Mouse (Mus musculus) gastrocnemius, adult 2 months (tissue): Measurements from ENCODE around the gene Olfr378. TPM values are rescaled to one million over a fixed set of nuclear protein-coding genes. Genes with fewer than 3 reads are reported as not detected.

Experiments used
- DNase-seq: peaks from one replicate; pipeline ENCODE4 v3.0.0; 2022
- H3K27ac ChIP-seq: fragments of 200-600 bp; 2 replicates; pipeline ENCODE4 v1.8.1; 2022; ENCODE audit warnings: mild to moderate bottlenecking
- H3K4me3 ChIP-seq: fragments of 200-600 bp; 2 replicates; pipeline ENCODE4 v1.8.1; 2022; ENCODE audit warnings: mild to moderate bottlenecking, moderate library complexity
- CTCF ChIP-seq: fragments of 200-600 bp; IDR thresholded peaks from 2 replicates; pipeline ENCODE4 v1.8.1; 2022; ENCODE audit warnings: antibody characterized with exemption, mild to moderate bottlenecking, moderate library complexity
- intact Hi-C: fragments of 180-260 bp; cut with DNase I; formaldehyde crosslinking; loops from one replicate; pipeline ENCODE4 v1.15.1; 2025
- long read RNA-seq, 2 experiments: library from polyadenylated mRNA; stranded (forward); transcript quantifications; one replicate each; pipeline ENCODE4 v2.0.0; 2021
- total RNA-seq, 2 experiments: library from RNA; stranded (reverse); gene quantifications; 2 replicates each; pipeline ENCODE4 v1.2.3; 2021

Gene Olfr378
- total RNA-seq = not detected
- long read RNA-seq, experiment 1 = 0 reads
- long read RNA-seq, experiment 2 = 0 reads

DNA sequence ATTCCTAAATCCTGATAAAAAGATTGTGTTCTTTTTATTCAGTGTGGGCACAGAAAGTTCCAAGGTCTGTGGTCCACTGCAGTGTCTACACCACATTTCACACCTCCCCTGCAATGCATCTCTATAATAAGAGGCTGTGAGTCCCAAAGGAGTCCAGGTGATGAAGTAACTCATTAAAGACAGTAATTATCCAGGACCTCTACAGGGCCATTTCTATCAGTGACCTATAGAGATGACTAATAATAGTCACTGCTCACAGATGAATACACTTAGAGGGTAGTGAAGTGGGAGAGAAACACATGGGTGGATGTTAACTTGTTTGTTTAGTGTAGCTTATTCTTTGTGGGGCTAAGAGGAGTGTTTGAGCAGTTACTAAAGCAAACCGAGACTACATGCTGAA is at the start of gene Olfr378:
TSS of gene Olfr378 (minus strand) at position 101 of the 400 bp plus-strand sequence.
- no peak for DNase-seq
- H3K27ac ChIP-seq = no peak within 1 kb of the TSS
- intact Hi-C loops = no loop called here
- no peak for TF ChIP-seq CTCF
- no peak within 1 kb of the TSS for H3K4me3 ChIP-seq

DNA sequence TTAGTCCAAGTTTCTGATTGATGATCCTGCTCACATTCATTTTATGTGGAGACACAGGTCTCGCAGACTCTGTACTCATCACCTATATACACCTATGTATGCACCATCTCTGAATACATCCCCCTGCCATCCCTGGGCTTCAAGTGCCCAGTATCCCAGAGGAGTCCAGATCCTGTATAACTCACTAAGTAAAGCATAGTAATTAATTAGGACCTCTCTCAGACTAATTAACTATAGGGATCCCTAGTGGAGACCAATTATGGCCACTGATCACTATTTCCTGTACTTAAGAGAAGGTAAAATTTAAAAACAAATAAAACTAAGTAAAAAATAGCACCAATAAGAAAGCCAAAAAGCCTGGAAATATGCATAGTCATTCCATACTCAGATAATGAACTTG is 29.1 kb upstream of the Olfr378 start, which contains the start of gene Olfr380:
TSS of gene Olfr380 (minus strand) at position 101 of the 400 bp plus-strand sequence.
- no peak within 1 kb of the TSS for H3K27ac ChIP-seq
- no peak within 1 kb of the TSS for H3K4me3 ChIP-seq
- DNase-seq = no peak
- intact Hi-C loops = no loop called here
- TF ChIP-seq CTCF = no peak

DNA sequence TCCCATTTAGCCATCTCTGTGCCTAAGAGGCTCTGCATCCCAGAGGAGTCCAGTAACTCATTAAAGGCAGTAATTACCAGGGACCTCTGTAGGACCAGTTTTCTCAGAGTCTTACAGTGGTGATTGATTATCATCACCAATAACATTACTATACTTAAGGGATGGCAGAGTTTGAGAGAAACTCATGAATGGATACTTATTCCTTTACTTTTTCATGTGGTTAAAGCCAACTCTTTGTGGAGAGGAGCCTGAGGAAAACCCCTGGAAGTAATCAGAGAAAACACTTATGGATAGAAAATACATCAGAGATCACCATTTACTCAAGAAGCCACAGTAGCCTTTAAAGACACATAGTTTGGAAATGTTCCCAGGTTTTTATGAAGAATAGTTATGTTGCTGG is 28.8 kb downstream of the Olfr378 start, which contains the start of gene Olfr1:
TSS of gene Olfr1 (minus strand) at position 101 of the 400 bp plus-strand sequence.
- TF ChIP-seq CTCF = no peak
- intact Hi-C loops = no loop called here

DNA sequence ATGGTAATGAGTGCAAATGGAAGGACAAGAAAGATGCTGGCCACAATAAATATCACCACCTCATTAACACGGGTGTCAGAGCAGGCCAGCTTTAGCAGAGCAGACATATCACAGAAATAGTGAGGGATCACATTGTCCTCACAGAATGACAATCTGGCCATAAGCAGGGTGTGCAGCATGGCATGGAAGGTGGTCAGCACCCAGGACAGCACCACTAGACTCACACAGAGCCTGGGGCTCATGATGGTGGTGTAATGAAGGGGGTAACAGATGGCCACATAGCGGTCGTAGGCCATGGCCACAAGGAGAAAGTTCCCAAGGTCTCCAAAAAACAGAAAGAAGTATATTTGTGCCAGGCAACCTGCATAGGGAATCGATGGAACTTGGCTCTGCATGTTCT is 32.9 kb downstream of the Olfr378 start:
- no peak for TF ChIP-seq CTCF
- Histone ChIP-seq H3K27ac (no peak overlapping the region), H3K4me3 (no peak overlapping the region)
- DNase-seq = no peak
- intact Hi-C loops = no loop called here

More for the DNA sequence above, 28.8 kb downstream of the Olfr378 start, which contains the start of gene Olfr1:
- Histone ChIP-seq H3K4me3 (no peak within 1 kb of the TSS), H3K27ac (no peak within 1 kb of the TSS)
- DNase-seq = no peak

Other genes with a start within 250 kb of the Olfr378 start
- gene Ctns, start 229.4 kb downstream of the Olfr378 start, total RNA-seq = 1 to 10 TPM; 5.7 to 7.8 TPM
- gene Shpk, start 229.0 kb downstream of the Olfr378 start, total RNA-seq = under 1 TPM; 0.50 to 0.66 TPM
- gene Trpv1, start 194.2 kb downstream of the Olfr378 start, total RNA-seq = under 1 TPM; 0.06 to 0.20 TPM
- not detected for gene Trpv3, start 161.1 kb downstream of the Olfr378 start, total RNA-seq
- 1 to 10 TPM; 2.1 to 5.1 TPM for gene Aspa, start 98.9 kb downstream of the Olfr378 start, total RNA-seq
- gene Gm49340, start 98.7 kb downstream of the Olfr378 start, total RNA-seq = not detected
- gene Spata22, start 98.7 kb downstream of the Olfr378 start, total RNA-seq = not detected
- gene Olfr20, start 77.7 kb downstream of the Olfr378 start, total RNA-seq = not detected
- not detected for gene Olfr376, start 57.2 kb downstream of the Olfr378 start, total RNA-seq
- gene Olfr1, start 28.9 kb downstream of the Olfr378 start, total RNA-seq = not detected
- gene Olfr380, start 29.0 kb upstream of the Olfr378 start, total RNA-seq = not detected
- not detected for gene Olfr381, start 63.1 kb upstream of the Olfr378 start, total RNA-seq
- gene Olfr382, start 88.7 kb upstream of the Olfr378 start, total RNA-seq = not detected
- not detected for gene Olfr385, start 164.5 kb upstream of the Olfr378 start, total RNA-seq
- not detected for gene Olfr384, start 170.1 kb upstream of the Olfr378 start, total RNA-seq